Mouse (Mus musculus) right cerebral cortex, postnatal 4 days (tissue): ENCODE results near the gene Cenpt.
"Not testable (repeated sequence)": the region's sequence is repeated elsewhere in the genome, so short reads cannot be mapped to it uniquely, and the experiment has no call there.

ENCODE experiments used
- DNase-seq: peaks from one replicate; pipeline ENCODE4 v3.0.0-alpha.2; 2022

Gene Cenpt

DNA sequence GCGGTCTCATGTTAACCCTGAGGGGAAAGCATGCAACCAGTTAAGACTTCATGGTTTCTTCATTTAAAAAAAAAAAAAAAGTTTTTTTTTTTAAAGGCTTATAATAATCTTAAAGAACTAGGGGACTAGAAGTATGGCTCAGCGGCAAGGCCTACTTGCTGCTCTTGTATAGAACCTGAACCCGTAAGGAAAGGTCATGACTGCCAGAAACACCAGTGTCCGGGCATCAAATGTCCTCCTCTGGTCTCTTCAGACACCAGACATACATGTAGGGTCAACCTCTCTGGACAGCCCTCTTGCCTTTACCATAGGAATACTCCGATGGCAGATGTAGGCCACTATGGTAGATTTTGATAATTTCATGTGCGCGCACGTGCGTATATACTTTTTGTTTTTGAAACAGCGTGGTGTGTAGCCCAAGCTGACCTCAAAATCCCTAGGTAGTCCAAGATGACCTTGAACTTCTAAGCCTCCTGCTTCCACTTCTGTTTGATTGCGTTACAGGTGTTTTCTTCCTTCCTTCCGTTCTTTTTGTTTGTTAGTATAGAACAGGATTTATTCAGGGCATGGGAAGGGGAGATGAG is 840 bp downstream of the Cenpt start:
- no peak for DNase-seq

DNA sequence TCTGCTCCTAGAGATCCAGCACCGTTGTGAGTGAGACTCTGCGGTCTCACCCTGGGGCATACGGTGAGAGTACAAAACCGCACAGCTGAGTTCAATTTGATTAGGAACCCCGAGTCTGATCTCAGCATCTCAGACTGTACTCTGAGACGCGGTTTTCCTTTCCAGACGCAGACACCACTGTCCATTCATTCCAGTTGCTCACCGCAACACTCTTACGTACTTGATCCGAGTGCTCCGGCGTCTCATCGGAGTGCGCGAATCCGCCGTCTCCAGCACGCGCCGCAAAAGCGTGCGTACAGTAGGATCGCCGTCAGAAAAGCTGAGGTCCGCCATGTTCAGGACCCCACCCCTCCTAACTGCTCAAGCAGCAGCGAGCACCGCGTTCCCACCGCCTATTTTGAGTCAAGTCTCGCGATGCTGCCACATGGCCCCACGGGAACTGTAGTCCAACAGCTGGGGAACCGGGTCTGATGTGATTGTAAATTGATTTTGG is 1.4 kb downstream of the Cenpt start:
- DNase-seq: peak; percentile 86

- DNase-seq: no peak
Observed at GRCm38 (mm10) chr8:105850611-105851010, 2.5 kb downstream of the Cenpt start.

DNA sequence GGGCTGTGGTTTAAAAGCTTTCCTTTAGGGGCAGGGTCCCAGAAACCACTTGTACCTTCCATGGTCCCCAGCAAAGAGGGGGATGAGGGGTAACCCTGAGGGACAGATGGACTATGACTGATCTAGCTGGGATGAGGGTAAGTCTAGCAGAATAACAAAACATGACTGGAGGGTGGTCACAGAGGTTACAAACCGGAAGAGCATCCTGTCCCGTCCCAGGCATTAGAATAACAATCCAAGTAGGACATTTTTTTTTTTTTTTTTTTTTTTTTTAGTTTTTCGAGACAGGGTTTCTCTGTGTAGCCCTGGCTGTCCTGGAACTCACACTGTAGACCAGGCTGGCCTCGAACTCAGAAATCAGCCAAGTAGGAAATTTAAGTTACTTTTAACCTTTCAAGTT is 3.1 kb downstream of the Cenpt start:
- DNase-seq: no peak

DNA sequence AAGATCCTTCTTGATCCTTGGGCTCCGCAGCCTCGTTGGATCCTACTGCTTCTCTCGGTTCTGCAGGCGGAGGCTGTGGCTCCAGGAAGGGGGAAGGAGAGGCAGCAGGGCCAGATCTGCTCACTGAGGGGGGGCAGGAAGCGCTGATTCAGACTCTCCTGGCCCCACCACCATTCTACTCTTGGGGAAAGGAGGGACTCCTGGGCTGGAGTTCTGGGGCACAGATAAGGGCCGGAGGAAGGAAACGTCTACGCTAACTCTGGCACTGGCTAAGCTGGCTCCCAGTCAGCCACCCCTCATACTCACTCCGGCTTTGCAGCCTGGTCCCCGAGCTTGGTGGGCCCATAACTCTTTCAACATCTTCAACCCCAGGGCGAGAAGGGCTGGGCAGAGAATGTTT is 6.4 kb downstream of the Cenpt start:
- DNase-seq: no peak

- DNase-seq: no peak
Observed at GRCm38 (mm10) chr8:105839209-105839608, 13.9 kb downstream of the Cenpt start.

GRCm38 (mm10) chr8:105836991-105837390 is 16.1 kb downstream of the Cenpt start:
- DNase-seq: no peak

- DNase-seq: peak; percentile 34
Observed at GRCm38 (mm10) chr8:105835318-105835717, 17.8 kb downstream of the Cenpt start.

DNA sequence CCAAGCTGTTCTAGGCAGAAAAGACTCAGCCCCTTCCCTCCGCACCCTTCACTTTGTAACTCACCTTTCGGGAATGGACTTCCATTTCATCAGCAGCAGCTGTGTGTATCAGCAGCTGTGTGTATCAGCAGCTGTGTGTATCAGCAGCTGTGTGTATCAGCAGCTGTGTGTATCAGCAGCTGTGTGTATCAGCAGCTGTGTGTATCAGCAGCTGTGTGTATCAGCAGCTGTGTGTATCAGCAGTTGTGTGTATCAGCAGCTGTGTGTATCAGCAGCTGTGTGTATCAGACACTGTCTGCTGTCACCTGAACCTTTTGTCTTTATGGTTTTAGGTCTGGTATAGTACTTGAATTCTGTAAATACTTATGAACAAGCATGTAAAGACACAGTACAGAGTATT is 19.3 kb downstream of the Cenpt start:
- DNase-seq: not testable (repeated sequence)

DNA sequence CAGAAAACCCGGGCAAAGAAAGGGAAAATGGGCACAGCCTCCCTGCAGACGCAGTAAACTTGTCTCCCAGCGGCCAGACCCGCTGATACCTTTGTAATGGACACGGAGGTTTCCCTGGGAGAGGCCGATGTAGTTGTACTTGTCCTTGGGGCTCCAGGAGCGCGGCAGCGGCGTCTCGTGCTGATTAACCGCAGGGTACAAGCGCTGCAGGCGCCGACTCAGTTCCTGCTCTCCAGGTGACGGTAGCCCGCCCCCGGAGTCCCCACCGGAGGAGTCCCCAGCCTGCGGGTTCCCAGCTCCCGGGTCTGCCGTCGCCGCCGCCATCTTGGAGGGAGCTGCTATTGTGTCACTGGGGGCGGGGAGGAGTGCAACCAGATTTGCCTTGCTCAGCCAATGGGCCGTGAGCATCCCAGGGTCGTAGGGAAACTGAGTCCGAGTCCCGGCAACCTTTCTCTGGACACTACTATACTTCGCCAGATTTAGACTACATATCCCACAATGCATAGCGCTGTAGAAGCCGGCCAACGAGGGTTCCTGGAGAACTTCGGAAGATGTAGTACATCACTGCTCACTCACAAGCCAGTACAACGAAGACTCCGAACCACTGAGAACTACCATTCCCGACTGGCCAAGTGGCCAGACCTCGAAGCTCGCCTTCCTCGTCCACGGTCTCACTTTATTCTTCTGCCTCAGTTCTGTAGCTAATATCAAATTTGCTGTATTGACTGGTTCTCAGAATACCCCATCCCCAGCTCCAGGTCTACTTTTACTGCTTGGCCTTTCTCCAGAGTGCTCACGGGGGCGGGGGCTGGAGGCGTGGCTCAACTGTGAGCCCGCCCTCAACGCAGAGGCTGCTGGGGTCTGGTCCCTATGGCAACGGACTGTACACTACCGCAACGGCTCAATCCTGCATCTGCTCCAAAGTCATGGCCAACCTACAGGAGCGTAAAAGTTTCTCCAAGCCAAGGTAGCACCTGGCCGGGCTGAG is 25.9 kb downstream of the Cenpt start, which contains the start of the genes Ranbp10 and Tsnaxip1:
Gene Ranbp10 (minus strand): TSS at position 490 of the 988 bp plus-strand sequence.
Gene Tsnaxip1 (plus strand): TSS at position 871 of the 988 bp plus-strand sequence.
- DNase-seq: peak; percentile 91

DNA sequence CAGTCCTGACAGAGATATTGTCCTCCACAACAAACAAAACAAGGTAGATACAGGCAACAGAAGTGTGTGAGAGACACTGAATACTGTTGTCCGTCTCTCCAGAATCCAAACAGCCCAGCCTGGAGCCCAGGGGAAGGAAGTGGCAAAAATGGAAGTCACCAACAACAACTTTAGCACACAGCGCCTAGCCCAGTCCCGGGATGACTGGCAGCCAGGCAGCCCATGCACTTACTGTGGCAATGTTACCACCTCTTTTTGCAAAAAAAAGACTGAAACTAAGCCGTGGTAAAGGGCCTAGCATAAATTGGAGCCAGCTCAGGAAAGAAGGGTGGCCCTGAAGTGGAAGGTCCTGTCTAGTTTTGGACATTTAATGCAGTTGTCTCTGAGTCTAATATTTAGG is 26.7 kb downstream of the Cenpt start:
- DNase-seq: no peak

GRCm38 (mm10) chr8:105825506-105825905 is 27.6 kb downstream of the Cenpt start:
- DNase-seq: no peak

DNA sequence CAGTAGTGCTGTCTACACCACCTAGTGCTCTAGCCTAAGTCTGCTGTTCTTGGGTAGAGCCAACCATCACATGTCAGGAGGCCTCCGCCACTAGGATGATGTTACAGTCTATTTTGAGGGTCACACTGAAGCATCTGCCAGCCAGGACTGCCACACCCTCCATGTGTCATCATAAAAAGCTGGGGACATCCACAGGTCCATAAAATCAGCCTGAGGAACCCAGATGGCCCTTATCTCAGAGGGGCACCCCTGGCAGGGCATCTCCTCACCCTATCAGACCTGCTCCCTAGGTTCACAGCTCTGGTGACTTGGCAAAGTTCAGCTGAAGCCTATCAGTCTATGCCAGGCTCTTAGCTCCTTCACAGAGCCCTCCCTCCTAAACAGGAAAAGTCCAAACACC is 32.2 kb downstream of the Cenpt start:
- DNase-seq: no peak

- no peak for DNase-seq
Observed at GRCm38 (mm10) chr8:105819659-105820058, 33.4 kb downstream of the Cenpt start.

DNA sequence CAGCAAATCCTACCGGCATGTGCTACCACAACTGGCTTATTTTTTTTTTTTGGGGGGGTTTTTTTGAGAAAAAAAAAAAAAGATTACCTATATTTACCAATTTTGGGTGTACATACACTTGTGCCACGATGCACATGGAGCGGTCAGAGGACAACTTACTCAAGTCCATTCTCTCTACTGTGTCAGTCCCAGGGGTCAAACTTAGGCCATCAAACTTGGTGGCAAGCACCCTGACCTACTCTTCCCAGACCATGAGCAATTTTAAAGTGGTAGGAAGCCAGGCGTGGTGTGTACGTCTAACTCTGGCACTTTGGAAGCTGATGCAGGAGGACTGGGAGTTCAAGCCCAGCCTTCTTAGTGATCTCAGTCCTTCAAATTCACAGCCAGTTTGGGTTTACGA is 39.8 kb downstream of the Cenpt start:
- no peak for DNase-seq

- DNase-seq: no peak
Observed at GRCm38 (mm10) chr8:105812511-105812910, 40.6 kb downstream of the Cenpt start.

- DNase-seq: no peak
Observed at GRCm38 (mm10) chr8:105811543-105811942, 41.5 kb downstream of the Cenpt start.

- DNase-seq: no peak
Observed at GRCm38 (mm10) chr8:105811061-105811460, 42.0 kb downstream of the Cenpt start.

GRCm38 (mm10) chr8:105810245-105810786 is 42.8 kb downstream of the Cenpt start:
- DNase-seq: no peak

- DNase-seq: no peak
Observed at GRCm38 (mm10) chr8:105808480-105808879, 44.6 kb downstream of the Cenpt start.

DNA sequence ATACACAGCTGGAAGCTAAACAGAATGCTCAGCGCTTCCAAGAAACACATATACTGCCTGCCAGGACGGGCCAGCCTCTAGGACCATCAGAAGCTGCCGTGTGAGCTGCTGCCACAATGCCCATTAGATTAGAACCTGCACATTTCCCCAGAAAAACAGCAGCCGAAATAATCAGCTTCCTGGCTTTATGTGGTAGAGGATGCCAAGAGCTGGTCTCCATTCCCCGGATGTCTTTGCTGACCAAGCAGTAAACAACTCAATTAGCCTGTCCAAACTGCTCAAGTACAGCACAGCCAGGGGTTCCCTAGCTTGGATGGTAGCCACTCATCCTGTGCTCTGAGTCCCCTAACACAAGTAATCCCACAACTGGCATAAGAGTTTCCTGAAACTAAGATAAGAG is 45.3 kb downstream of the Cenpt start:
- DNase-seq: no peak

DNA sequence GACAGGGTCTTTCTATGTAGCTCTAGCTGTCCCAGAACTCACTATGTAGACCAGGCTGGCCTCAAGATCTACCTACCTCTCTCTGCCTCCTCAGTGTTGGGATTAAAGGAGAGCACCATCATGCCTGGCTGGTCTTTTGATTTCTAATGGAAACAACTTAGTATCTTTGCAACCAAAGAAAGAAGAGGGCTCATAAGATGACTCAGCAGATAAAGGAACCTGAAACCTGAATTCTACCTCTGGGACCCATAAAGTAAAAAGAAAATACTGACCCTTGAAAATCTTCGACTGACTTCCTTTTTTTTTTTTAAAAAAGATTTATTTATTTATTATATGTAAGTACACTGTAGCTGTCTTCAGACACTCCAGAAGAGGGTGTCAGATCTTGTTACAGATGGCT is 47.1 kb downstream of the Cenpt start:
- no peak for DNase-seq

DNA sequence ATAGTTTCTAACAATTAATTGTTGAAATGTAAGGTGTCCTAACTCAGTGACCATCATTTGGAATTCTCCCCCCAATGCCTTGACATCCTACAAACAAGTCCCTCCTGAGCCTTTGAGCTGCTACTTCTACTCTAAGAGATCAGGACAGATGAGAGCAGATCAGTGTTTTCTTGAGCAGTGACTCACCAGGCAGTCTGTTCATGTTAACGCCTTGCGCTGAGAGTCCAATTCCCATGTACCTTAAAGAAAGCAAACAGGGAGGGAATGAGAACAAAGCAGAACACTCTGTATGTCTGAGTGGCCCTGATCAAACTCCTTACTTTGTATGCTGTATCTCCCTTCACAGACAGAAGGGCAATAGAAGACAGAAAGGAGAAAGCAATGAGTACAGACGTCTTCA is 47.7 kb downstream of the Cenpt start:
- no peak for DNase-seq

- no peak for DNase-seq
Observed at GRCm38 (mm10) chr8:105804797-105805196, 48.3 kb downstream of the Cenpt start.
